Mouse (Mus musculus): ENCODE measurements around the gene Add3. TPM values are rescaled to one million over a fixed set of nuclear protein-coding genes. Genes with fewer than 3 reads are reported as not detected.

The Add3 gene
- polyA plus RNA-seq, 1 experiment from 2014 or later = 118 TPM

DNA sequence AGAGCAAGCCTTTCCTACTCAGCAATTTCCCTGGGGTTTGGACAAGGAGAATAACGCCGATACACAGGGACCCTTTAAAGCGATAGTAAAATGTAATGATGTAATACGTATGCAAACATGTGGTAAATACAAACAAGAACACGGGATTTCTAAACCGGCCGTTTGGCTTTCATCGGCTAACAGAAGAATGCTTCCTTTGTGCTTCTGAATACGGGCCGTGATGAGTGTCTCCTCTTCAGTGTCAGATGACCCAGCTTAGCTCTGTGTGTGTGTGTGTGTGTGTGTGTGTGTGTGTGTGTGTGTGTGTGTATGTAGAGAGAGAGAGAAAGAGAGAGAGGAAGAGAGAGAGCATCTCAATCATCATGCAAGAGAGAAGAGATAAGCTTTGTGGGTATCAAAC is 142.3 kb downstream of the Add3 start:
- 77% methylated on average over 10 of the region's 10 CpGs for WGBS
- no peak for ATAC-seq (replicated peaks; ENCODE audit: insufficient number of reproducible peaks, insufficient read depth, low FRiP score, low read depth)

GRCm38 (mm10) chr19:53283742-53284141 is 143.5 kb downstream of the Add3 start:
- peaks cover 23% of the 10 kb centered on the region for H3K4me1 ChIP-seq (replicated peaks)
- no peak overlapping the region for H3K9ac ChIP-seq
- no peak overlapping the region for H3K4me2 ChIP-seq
- H3K9me3 ChIP-seq (replicated peaks) = no peaks in the 10 kb centered on the region
- H3K27ac ChIP-seq = no peak overlapping the region
- 84% methylated on average over 7 of the region's 7 CpGs for WGBS
- H3K4me3 ChIP-seq = no peak overlapping the region
- ATAC-seq (replicated peaks; ENCODE audit: insufficient number of reproducible peaks, insufficient read depth, low FRiP score, low read depth) = no peak
- H3K27me3 ChIP-seq = no peaks in the 10 kb centered on the region
- H3K36me3 ChIP-seq = no peaks in the 10 kb centered on the region

More for the DNA sequence above, 142.3 kb downstream of the Add3 start:
- Histone ChIP-seq H3K36me3 (no peaks in the 10 kb centered on the region), H3K9ac (no peak overlapping the region), H3K27ac (no peak overlapping the region), H3K9me3 (replicated peaks) (no peaks in the 10 kb centered on the region), H3K4me2 (no peak overlapping the region), H3K4me1 (replicated peaks) (peaks cover 26% of the 10 kb centered on the region), H3K4me3 (no peak overlapping the region), H3K27me3 (no peaks in the 10 kb centered on the region)

- no peak overlapping the region for H3K9ac ChIP-seq
- peak overlapping the region; percentile 22 for H3K4me2 ChIP-seq
- H3K9me3 ChIP-seq (replicated peaks) = no peaks in the 10 kb centered on the region
- WGBS = 31% methylated on average over 20 of the region's 20 CpGs
- H3K27me3 ChIP-seq = no peaks in the 10 kb centered on the region
- no peaks in the 10 kb centered on the region for H3K36me3 ChIP-seq
- H3K4me3 ChIP-seq = no peak overlapping the region
- H3K27ac ChIP-seq = peak overlapping the region; percentile 72
- H3K4me1 ChIP-seq (replicated peaks) = peaks cover 16% of the 10 kb centered on the region
- peak; percentile 78 for ATAC-seq (replicated peaks; ENCODE audit: insufficient number of reproducible peaks, insufficient read depth, low FRiP score, low read depth)
Measured at GRCm38 (mm10) chr19:53284268-53285208, 144.3 kb downstream of the Add3 start.

DNA sequence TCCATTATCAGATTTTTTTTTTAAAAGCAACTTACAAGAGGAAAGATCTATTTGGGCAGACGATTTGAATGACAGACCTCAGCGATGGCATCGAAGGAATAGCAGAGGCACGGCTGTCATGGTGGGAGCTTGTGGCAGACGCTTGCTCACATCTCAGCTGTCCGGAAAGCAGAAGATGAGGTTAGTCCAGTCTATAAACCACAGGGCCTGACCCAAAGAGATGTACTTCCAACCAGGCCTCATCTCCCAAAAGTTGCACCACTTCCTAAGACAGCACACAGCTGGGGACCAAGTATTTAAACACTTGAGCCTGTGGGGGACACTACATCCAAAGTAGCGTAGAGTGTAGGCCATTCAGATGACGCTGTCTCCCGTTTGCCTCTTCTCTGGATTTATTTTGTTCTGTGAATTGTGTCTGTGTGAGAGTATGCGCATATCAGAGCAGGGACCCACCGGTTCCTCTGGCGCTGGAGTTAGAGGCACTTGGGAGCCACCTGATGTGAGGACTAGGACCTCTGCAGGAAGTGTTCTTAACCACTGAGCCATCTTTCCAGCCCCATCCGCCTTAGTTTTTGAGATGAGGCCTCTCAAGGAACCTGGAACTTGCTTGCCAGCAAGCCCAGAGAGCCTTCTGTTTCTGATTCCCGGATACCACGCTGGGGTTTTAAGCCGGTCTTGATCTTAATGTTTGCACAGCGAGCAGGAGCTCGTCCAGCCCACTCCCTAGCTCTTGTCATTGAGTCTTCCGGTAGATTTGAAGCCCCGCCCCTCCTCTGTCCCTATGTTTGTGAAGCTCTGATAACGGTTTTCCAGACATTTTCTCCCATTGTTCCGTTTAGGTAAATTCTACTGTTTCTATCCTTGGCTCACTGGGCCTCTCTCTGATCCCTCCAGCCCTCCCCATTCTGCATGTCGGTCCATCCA is 156.3 kb downstream of the Add3 start:
- H3K4me1 ChIP-seq (replicated peaks) = peaks cover 15% of the 10 kb centered on the region
- H3K27ac ChIP-seq = no peak overlapping the region
- no peaks in the 10 kb centered on the region for H3K36me3 ChIP-seq
- H3K4me2 ChIP-seq = no peak overlapping the region
- 68% methylated on average over 23 of the region's 23 CpGs for WGBS
- no peak overlapping the region for H3K9ac ChIP-seq
- H3K4me3 ChIP-seq = no peak overlapping the region
- H3K27me3 ChIP-seq = no peaks in the 10 kb centered on the region
- no peak for ATAC-seq (replicated peaks; ENCODE audit: insufficient number of reproducible peaks, insufficient read depth, low FRiP score, low read depth)
- no peaks in the 10 kb centered on the region for H3K9me3 ChIP-seq (replicated peaks)

Other genes with a start within 250 kb of the Add3 start
- 128 and 135 TPM in 2 replicates for gene Xpnpep1, start 100.2 kb upstream of the Add3 start, polyA plus RNA-seq (2015; fragmentation: Nextera tagmentation; extraction: Ambion mirVana)
- 38.6 and 39.1 TPM in 2 replicates for gene Mxi1, start 170.1 kb downstream of the Add3 start, polyA plus RNA-seq (2015; fragmentation: Nextera tagmentation; extraction: Ambion mirVana)
- 2.5 TPM in 1 of 2 replicates, not detected in the other for gene Gm10197, start 231.3 kb downstream of the Add3 start, polyA plus RNA-seq (2015; fragmentation: Nextera tagmentation; extraction: Ambion mirVana)

Measured in heart, embryonic 15.5 days (tissue).